Mouse (Mus musculus): ENCODE data around the gene Sh3gl2. TPM values are rescaled to one million over a fixed set of nuclear protein-coding genes. Genes with fewer than 3 reads are reported as not detected.

Sh3gl2 gene
- polyA plus RNA-seq, 1 experiment from 2014 or later = 12.4 TPM

GRCm38 (mm10) chr4:85483586-85483985 lies 278.7 kb downstream of the Sh3gl2 start:
- H3K27me3 ChIP-seq = no peaks in the 10 kb centered on the region
- H3K9me3 ChIP-seq = no peaks in the 10 kb centered on the region
- H3K9ac ChIP-seq (replicated peaks) = no peak overlapping the region
- H3K36me3 ChIP-seq = no peaks in the 10 kb centered on the region
- no peak overlapping the region for H3K4me3 ChIP-seq
- H3K4me2 ChIP-seq (replicated peaks) = no peak overlapping the region
- 95% methylated on average over 6 of the region's 6 CpGs for WGBS
- no peak for ATAC-seq (ENCODE audit: low FRiP score, low read depth)
- H3K4me1 ChIP-seq = no peaks in the 10 kb centered on the region
- H3K27ac ChIP-seq (replicated peaks) = no peak overlapping the region

- WGBS = 62% methylated on average over 10 of the region's 10 CpGs
- H3K9ac ChIP-seq (replicated peaks) = no peak overlapping the region
These were observed 281.5 kb downstream of the Sh3gl2 start for GRCm38 (mm10) chr4:85486316-85486946.

GRCm38 (mm10) chr4:85505718-85506117 lies 300.8 kb downstream of the Sh3gl2 start:
- Histone ChIP-seq H3K9ac (replicated peaks) (no peak overlapping the region), H3K4me1 (no peaks in the 10 kb centered on the region), H3K4me2 (replicated peaks) (no peak overlapping the region), H3K27ac (replicated peaks) (no peak overlapping the region), H3K4me3 (no peak overlapping the region), H3K27me3 (no peaks in the 10 kb centered on the region; the same call in 1 of the 2 replicates), H3K36me3 (no peaks in the 10 kb centered on the region), H3K9me3 (no peaks in the 10 kb centered on the region)
- ATAC-seq (ENCODE audit: low FRiP score, low read depth) = no peak
- WGBS = 71% methylated on average over 3 of the region's 3 CpGs

More at GRCm38 (mm10) chr4:85486316-85486946, 281.5 kb downstream of the Sh3gl2 start:
- H3K4me3 ChIP-seq = no peak overlapping the region
- H3K27ac ChIP-seq (replicated peaks) = no peak overlapping the region
- H3K4me2 ChIP-seq (replicated peaks) = no peak overlapping the region
- no peaks in the 10 kb centered on the region for H3K4me1 ChIP-seq
- no peaks in the 10 kb centered on the region for H3K9me3 ChIP-seq
- no peak for ATAC-seq (ENCODE audit: low FRiP score, low read depth)
- no peaks in the 10 kb centered on the region for H3K27me3 ChIP-seq
- H3K36me3 ChIP-seq = no peaks in the 10 kb centered on the region

GRCm38 (mm10) chr4:85506976-85507375 lies 302.1 kb downstream of the Sh3gl2 start:
- no peaks in the 10 kb centered on the region for H3K4me1 ChIP-seq
- ATAC-seq (ENCODE audit: low FRiP score, low read depth) = no peak
- WGBS = 63% methylated on average over 2 of the region's 2 CpGs

GRCm38 (mm10) chr4:85507491-85507890 lies 302.6 kb downstream of the Sh3gl2 start:
- no peaks in the 10 kb centered on the region for H3K9me3 ChIP-seq
- no peak for ATAC-seq (ENCODE audit: low FRiP score, low read depth)
- H3K9ac ChIP-seq (replicated peaks) = no peak overlapping the region
- no peak overlapping the region for H3K4me3 ChIP-seq
- H3K4me2 ChIP-seq (replicated peaks) = no peak overlapping the region
- H3K27me3 ChIP-seq = peaks cover 8% of the 10 kb centered on the region
- no peak overlapping the region for H3K27ac ChIP-seq (replicated peaks)
- WGBS = 82% methylated on average over 5 of the region's 5 CpGs
- H3K4me1 ChIP-seq = no peaks in the 10 kb centered on the region
- H3K36me3 ChIP-seq = no peaks in the 10 kb centered on the region

More at GRCm38 (mm10) chr4:85506976-85507375, 302.1 kb downstream of the Sh3gl2 start:
- Histone ChIP-seq H3K4me2 (replicated peaks) (no peak overlapping the region), H3K4me3 (no peak overlapping the region), H3K27me3 (peaks cover 5% of the 10 kb centered on the region), H3K36me3 (no peaks in the 10 kb centered on the region), H3K9me3 (no peaks in the 10 kb centered on the region), H3K27ac (replicated peaks) (no peak overlapping the region), H3K9ac (replicated peaks) (no peak overlapping the region)

DNA sequence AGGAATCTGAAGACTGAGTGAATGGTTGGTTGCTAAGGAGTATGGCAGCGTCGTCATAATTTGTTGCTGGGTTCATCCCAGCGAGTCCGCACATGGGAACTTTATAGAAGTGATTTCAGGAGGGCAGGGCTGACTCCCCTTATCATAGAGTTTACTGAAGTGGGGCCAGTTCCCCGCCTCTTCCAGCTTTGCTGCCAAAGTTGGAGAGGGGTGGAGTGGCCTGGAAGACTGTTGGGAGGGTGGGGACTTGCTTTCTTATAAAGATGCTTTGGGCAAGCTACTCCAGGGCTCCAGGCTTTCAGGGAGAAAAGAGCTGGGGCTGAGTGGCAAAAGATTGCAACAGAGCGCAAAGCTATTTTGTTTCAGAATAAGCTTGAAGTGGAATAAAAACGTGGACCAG lies 308.4 kb downstream of the Sh3gl2 start:
- peaks cover 43% of the 10 kb centered on the region for H3K27me3 ChIP-seq

GRCm38 (mm10) chr4:85513792-85514191 lies 308.9 kb downstream of the Sh3gl2 start, which contains the start of gene Adamtsl1:
Adamtsl1 (plus strand) TSS chr4:85514172.
- Histone ChIP-seq H3K4me2 (replicated peaks) (peak within 1 kb of the TSS; percentile 96), H3K9ac (replicated peaks) (peak within 1 kb of the TSS; percentile 57), H3K27me3 (peaks cover 43% of the 10 kb centered on the region), H3K4me1 (peaks cover 9% of the 10 kb centered on the region), H3K27ac (replicated peaks) (no peak within 1 kb of the TSS), H3K4me3 (peak within 1 kb of the TSS; percentile 58), H3K36me3 (no peaks in the 10 kb centered on the region), H3K9me3 (no peaks in the 10 kb centered on the region)
- WGBS = 4% methylated on average over 9 of the region's 9 CpGs
- ATAC-seq (ENCODE audit: low FRiP score, low read depth) = no peak; the same call in 1 of the 2 replicates

More for the DNA sequence above, 308.4 kb downstream of the Sh3gl2 start:
- H3K4me2 ChIP-seq (replicated peaks) = peak overlapping the region; percentile 96
- WGBS = 45% methylated on average over 7 of the region's 7 CpGs
- H3K9ac ChIP-seq (replicated peaks) = no peak overlapping the region
- ATAC-seq (ENCODE audit: low FRiP score, low read depth) = no peak
- no peaks in the 10 kb centered on the region for H3K9me3 ChIP-seq
- peak overlapping the region; percentile 58; the same call in 1 of the 2 replicates for H3K4me3 ChIP-seq
- H3K36me3 ChIP-seq = no peaks in the 10 kb centered on the region
- peaks cover 9% of the 10 kb centered on the region for H3K4me1 ChIP-seq
- H3K27ac ChIP-seq (replicated peaks) = no peak overlapping the region

DNA sequence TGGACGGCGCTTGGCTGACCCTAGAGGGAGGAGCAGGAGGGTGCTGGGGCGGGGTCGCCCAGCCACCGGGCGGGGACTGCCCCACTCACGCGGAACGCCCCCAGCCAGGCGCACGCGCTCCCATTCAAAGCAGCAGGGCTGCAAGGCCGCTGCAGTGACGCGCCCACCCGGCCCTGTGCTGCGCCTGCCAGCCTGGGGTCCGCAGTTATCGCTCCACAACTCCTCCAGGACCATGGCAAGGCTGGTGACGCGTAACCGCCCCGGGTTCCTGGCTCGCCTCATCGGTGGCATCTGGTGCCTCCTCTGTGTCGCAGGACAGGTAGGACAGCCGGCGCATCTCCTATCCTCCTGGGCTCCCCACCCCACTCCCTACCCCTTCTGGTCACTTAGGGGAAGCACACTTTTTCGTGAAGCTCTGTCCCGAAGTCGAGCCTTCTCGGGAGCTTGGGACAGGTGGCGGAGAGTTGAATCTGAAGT lies 309.3 kb downstream of the Sh3gl2 start:
- ATAC-seq (ENCODE audit: low FRiP score, low read depth) = peak; percentile 95
- Histone ChIP-seq H3K4me3 (peak overlapping the region; percentile 58), H3K9ac (replicated peaks) (peak overlapping the region; percentile 57), H3K27ac (replicated peaks) (no peak overlapping the region), H3K9me3 (no peaks in the 10 kb centered on the region), H3K4me1 (peaks cover 9% of the 10 kb centered on the region), H3K4me2 (replicated peaks) (peak overlapping the region; percentile 96), H3K36me3 (no peaks in the 10 kb centered on the region), H3K27me3 (peaks cover 43% of the 10 kb centered on the region)
- WGBS = under 1% methylated on average over 30 of the region's 33 CpGs

DNA sequence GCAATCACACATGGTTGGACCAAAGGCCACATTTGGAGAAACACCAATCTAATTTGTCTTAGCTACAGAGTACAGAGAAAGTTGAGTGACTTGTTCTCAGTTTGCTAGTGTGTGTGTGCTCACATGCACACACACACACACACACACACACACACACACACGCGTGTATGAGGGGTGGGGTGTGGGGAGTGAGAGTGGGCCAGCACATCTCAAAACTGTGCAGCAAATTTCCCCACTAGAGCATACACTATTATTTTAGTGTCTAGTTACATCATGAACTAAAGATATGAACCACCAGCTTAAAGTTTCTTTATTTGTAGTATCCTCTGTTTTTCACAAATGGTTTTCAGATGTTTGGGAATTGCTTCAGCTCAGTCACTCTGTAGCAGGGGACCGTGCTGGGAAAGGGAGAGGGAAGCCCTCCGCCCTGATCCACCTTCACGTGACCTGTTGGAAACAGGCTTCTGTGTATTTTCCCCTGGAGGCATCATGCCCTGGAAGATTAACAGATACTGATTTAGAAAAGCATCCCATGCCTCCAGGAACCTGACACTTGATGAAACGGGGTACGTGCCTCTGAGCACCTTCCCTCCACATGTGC lies 322.1 kb downstream of the Sh3gl2 start:
- Histone ChIP-seq H3K4me3 (no peak overlapping the region), H3K4me2 (replicated peaks) (no peak overlapping the region), H3K36me3 (no peaks in the 10 kb centered on the region), H3K9me3 (no peaks in the 10 kb centered on the region), H3K9ac (replicated peaks) (no peak overlapping the region), H3K27ac (replicated peaks) (no peak overlapping the region), H3K27me3 (no peaks in the 10 kb centered on the region), H3K4me1 (no peaks in the 10 kb centered on the region)
- no peak for ATAC-seq (ENCODE audit: low FRiP score, low read depth)
- 89% methylated on average over 7 of the region's 7 CpGs for WGBS

DNA sequence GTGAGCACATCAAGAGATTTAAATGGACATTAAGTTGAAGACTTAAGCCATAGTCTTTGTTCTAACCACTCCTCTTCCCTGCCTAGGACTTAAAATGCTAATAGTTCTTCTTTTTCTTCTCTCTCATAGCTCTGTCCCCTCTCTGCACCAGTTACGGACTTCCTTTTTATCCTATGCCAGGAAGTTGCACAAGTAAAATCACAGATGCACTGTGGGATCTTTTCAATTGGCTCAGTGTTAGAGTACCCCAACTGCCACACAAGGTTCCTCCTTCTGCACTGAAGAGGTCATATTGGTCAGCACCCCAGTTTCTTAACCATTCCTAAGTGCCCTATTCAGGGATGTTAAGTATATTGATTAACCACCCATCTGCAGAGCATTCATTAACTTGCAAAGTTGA lies 324.9 kb downstream of the Sh3gl2 start:
- no peak for ATAC-seq (ENCODE audit: low FRiP score, low read depth)
- Histone ChIP-seq H3K4me1 (no peaks in the 10 kb centered on the region), H3K4me3 (no peak overlapping the region), H3K9me3 (no peaks in the 10 kb centered on the region), H3K9ac (replicated peaks) (no peak overlapping the region), H3K27ac (replicated peaks) (no peak overlapping the region), H3K27me3 (no peaks in the 10 kb centered on the region), H3K4me2 (replicated peaks) (no peak overlapping the region), H3K36me3 (no peaks in the 10 kb centered on the region)
- WGBS = 81% methylated on average over 1 of the region's 1 CpGs

DNA sequence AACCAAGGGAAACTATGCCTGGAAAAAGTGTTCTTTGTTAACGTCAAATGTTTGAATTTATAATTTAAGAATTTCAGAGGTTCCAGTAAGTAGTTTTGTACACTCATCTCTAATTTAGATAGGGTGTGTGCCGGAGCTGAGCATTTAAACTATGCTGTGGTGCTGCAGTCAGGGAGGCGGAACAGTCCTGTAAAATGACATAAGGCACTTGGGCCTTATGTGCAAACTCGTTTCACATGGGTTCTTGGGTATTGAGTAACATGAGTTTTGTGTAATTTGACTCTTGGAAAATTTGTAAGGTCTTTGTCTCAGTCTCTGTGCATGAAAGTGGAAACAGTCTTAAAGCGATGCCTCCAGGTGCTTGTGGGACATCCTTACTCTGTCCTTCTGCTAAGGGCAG lies 334.8 kb downstream of the Sh3gl2 start:
- Histone ChIP-seq H3K36me3 (no peaks in the 10 kb centered on the region), H3K4me3 (no peak overlapping the region), H3K27ac (replicated peaks) (no peak overlapping the region), H3K4me1 (no peaks in the 10 kb centered on the region), H3K9me3 (no peaks in the 10 kb centered on the region), H3K9ac (replicated peaks) (no peak overlapping the region), H3K27me3 (no peaks in the 10 kb centered on the region), H3K4me2 (replicated peaks) (no peak overlapping the region)
- no peak for ATAC-seq (ENCODE audit: low FRiP score, low read depth)
- 79% methylated on average over 5 of the region's 5 CpGs for WGBS

- Histone ChIP-seq H3K27me3 (no peaks in the 10 kb centered on the region), H3K4me1 (no peaks in the 10 kb centered on the region), H3K9me3 (no peaks in the 10 kb centered on the region), H3K27ac (replicated peaks) (no peak overlapping the region), H3K4me3 (no peak overlapping the region), H3K9ac (replicated peaks) (no peak overlapping the region), H3K36me3 (no peaks in the 10 kb centered on the region), H3K4me2 (replicated peaks) (no peak overlapping the region)
- ATAC-seq (ENCODE audit: low FRiP score, low read depth) = no peak
- WGBS = 88% methylated on average over 4 of the region's 4 CpGs
These were observed 338.3 kb downstream of the Sh3gl2 start for GRCm38 (mm10) chr4:85543221-85543620.
